Mouse (Mus musculus) thymus, adult 2 months (tissue): ENCODE measurements at regions not wholly inside any gene's neighbourhood (a gene's known extent, or its start where the extent isn't known, plus 50 kb on each side); places are given as distances from the start of the nearest gene placed in this dataset.

Experiments used
- CTCF ChIP-seq: fragments of 200-500 bp; IDR thresholded peaks from 2 replicates; pipeline ENCODE4 v1.5.1; 2012; ENCODE audit warnings: mild to moderate bottlenecking, control low read depth, low read length, moderate library complexity, borderline replicate concordance; ENCODE audit not compliant: control insufficient read depth, poor library complexity, insufficient read depth; ENCODE audit errors: extremely low read depth
- POLR2A ChIP-seq: fragments of 200-500 bp; IDR thresholded peaks from 2 replicates; pipeline ENCODE4 v1.6.1; 2012; ENCODE audit warnings: mild to moderate bottlenecking, low read length, control low read depth, moderate library complexity; ENCODE audit not compliant: control insufficient read depth, poor library complexity, insufficient read depth; ENCODE audit errors: extremely low read depth

DNA sequence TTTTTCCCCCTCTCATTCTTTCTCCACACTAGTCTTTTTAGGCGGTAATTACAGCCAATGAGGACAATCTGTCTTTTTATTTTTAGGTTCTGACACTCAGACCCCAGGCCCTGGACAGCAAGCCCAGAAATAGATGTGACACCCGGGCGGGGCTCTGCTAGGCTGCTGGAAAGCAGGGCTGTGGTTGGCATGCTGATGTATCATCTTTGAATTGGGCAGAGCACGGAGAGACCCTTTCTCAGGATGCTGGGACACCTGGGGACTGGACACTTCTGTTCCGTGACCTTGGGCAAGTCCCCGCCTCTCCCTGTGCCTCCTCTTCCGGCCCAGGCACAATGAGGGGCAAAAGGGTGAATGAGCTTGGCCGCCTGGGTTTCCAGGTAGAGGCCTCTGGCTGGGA, 96.8 kb upstream of the Unc5b start:
- TF ChIP-seq CTCF (no peak), POLR2A (no peak)
